Mouse (Mus musculus) cerebellum, postnatal 25 days (tissue): Measurements from ENCODE around the gene Vmn1r148.
"Not testable (repeated sequence)": the region's sequence is repeated elsewhere in the genome, so short reads cannot be mapped to it uniquely, and the experiment has no call there.

ENCODE experiments used
- DNase-seq, 2 experiments: peaks; one replicate each; pipeline ENCODE4 v3.0.0; 2021; ENCODE audit warnings: mixed read lengths in 2 of 2

Vmn1r148 gene

GRCm38 (mm10) chr7:22413283-22413682 lies at the start of gene Vmn1r148:
TSS of gene Vmn1r148 (plus strand) at chr7:22413583.
- DNase-seq = not testable (repeated sequence)

DNA sequence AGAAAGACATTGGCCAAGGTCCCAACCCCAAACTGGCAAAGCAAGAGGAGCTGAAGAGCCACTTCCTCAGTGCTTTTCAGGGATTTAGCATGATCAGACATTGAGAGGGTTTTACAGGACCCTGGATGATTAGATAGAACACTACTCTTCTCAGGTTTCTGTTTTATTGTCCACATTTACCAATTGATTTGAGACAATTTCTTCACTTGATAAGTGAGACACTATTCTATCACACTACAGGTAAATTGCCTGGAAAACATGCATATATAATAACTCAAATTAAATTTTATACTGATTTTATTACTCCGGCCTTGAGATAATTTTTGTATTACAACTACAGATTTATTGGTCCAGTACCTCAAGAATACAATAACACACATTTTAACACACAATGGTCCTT lies 42.4 kb upstream of the Vmn1r148 start, which contains the start of gene Gm8660:
Gm8660 (minus strand) TSS at position 101 of the 400 bp plus-strand sequence.
- DNase-seq = not testable (repeated sequence)

- DNase-seq = not testable (repeated sequence)
These were observed 24.7 kb downstream of the Vmn1r148 start, which contains the start of gene Vmn1r149 for GRCm38 (mm10) chr7:22438129-22438528. TSS of gene Vmn1r149 (minus strand) at chr7:22438229.

GRCm38 (mm10) chr7:22463975-22464374 lies 50.6 kb downstream of the Vmn1r148 start, which contains the start of gene Gm10665:
TSS of gene Gm10665 (minus strand) at chr7:22464075.
- DNase-seq = not testable (repeated sequence)
